Mouse (Mus musculus) embryonic facial prominence, embryonic 13.5 days (tissue): Measurements from ENCODE around the gene Ppp6r1. TPM values are rescaled to one million over a fixed set of nuclear protein-coding genes. Genes with fewer than 3 reads are reported as not detected.

Experiments
- ATAC-seq: fragments of 200-750 bp; cut with Nextera tagmentation; 2 replicates; pipeline ENCODE4 v1.8.0; 2017; ENCODE audit warnings: low read depth; ENCODE audit not compliant: insufficient number of reproducible peaks, insufficient read depth, low FRiP score, low TSS enrichment
- H3K27ac ChIP-seq: fragments of 300-500 bp; sonication (generic); 2 replicates; pipeline ENCODE4 v1.5.1; 2015; ENCODE audit warnings: moderate library complexity, mild to moderate bottlenecking, inconsistent platforms
- H3K27me3 ChIP-seq: fragments of 300-500 bp; sonication (generic); 2 replicates; pipeline ENCODE4 v1.6.1; 2015; ENCODE audit warnings: mild to moderate bottlenecking, inconsistent platforms
- H3K36me3 ChIP-seq: fragments of 300-500 bp; sonication (generic); 2 replicates; pipeline ENCODE4 v1.6.1; 2015; ENCODE audit warnings: mild to moderate bottlenecking, inconsistent platforms
- H3K4me1 ChIP-seq: fragments of 300-500 bp; sonication (generic); 2 replicates; pipeline ENCODE4 v1.6.1; 2015; ENCODE audit warnings: inconsistent platforms
- H3K4me2 ChIP-seq: fragments of 300-500 bp; sonication (generic); 2 replicates; pipeline ENCODE4 v1.6.1; 2015; ENCODE audit warnings: moderate library complexity, mild to moderate bottlenecking, inconsistent platforms
- H3K4me3 ChIP-seq: fragments of 300-500 bp; sonication (generic); 2 replicates; pipeline ENCODE4 v1.5.1; 2015; ENCODE audit warnings: mild to moderate bottlenecking, inconsistent platforms
- H3K9ac ChIP-seq: fragments of 300-500 bp; sonication (generic); 2 replicates; pipeline ENCODE4 v1.6.1; 2015; ENCODE audit warnings: mild to moderate bottlenecking, inconsistent platforms
- H3K9me3 ChIP-seq: fragments of 300-500 bp; sonication (generic); 2 replicates; pipeline ENCODE4 v1.6.1; 2016; ENCODE audit warnings: inconsistent platforms
- WGBS: fragments of 180-500 bp; shearing (Covaris S2); methylation state at CpG from one replicate; pipeline ENCODE4 v1.1.7; 2015; ENCODE audit warnings: mixed read lengths; 5-methylcytosine and 5-hydroxymethylcytosine counted together
- polyA plus RNA-seq: library from polyadenylated mRNA; unstranded; fragments of >200 nt; fragmentation: Nextera tagmentation; extraction: Ambion mirVana; gene quantifications from 2 replicates; pipeline ENCODE4 v1.2.1, GENCODE M21; 2015

Gene Ppp6r1
- polyA plus RNA-seq, 1 experiment from 2014 or later, result 14.1 TPM

- H3K9ac ChIP-seq, result no peak overlapping the region
- peaks cover 99% of the 10 kb centered on the region for H3K36me3 ChIP-seq
- H3K27ac ChIP-seq, result no peak overlapping the region
- H3K4me3 ChIP-seq, result no peak overlapping the region
- H3K9me3 ChIP-seq, result no peaks in the 10 kb centered on the region
- H3K4me1 ChIP-seq, result no peaks in the 10 kb centered on the region
- WGBS, result 75% methylated on average over 11 of the region's 11 CpGs
- H3K27me3 ChIP-seq, result no peaks in the 10 kb centered on the region
- no peak for ATAC-seq
- H3K4me2 ChIP-seq, result no peak overlapping the region
Measured at GRCm38 (mm10) chr7:4641155-4641554, 17.7 kb downstream of the Ppp6r1 start.

GRCm38 (mm10) chr7:4636179-4636578 lies 22.6 kb downstream of the Ppp6r1 start:
- 82% methylated on average over 4 of the region's 4 CpGs for WGBS
- H3K9ac ChIP-seq, result no peak overlapping the region
- no peak for ATAC-seq
- no peak overlapping the region for H3K27ac ChIP-seq
- peaks cover 93% of the 10 kb centered on the region for H3K36me3 ChIP-seq
- H3K4me3 ChIP-seq, result no peak overlapping the region
- no peaks in the 10 kb centered on the region for H3K4me1 ChIP-seq
- no peak overlapping the region for H3K4me2 ChIP-seq
- H3K9me3 ChIP-seq, result no peaks in the 10 kb centered on the region
- H3K27me3 ChIP-seq, result no peaks in the 10 kb centered on the region

GRCm38 (mm10) chr7:4631031-4631430 lies 27.8 kb downstream of the Ppp6r1 start, which contains the start of gene Tmem86b:
Gene Tmem86b (minus strand): TSS chr7:4631422.
- no peak within 1 kb of the TSS for H3K9ac ChIP-seq
- peaks cover 77% of the 10 kb centered on the region for H3K36me3 ChIP-seq
- no peak within 1 kb of the TSS for H3K4me3 ChIP-seq
- H3K9me3 ChIP-seq, result no peaks in the 10 kb centered on the region
- ATAC-seq, result no peak
- H3K27ac ChIP-seq, result no peak within 1 kb of the TSS
- WGBS, result 95% methylated on average over 4 of the region's 4 CpGs
- no peaks in the 10 kb centered on the region for H3K27me3 ChIP-seq
- H3K4me1 ChIP-seq, result no peaks in the 10 kb centered on the region
- H3K4me2 ChIP-seq, result no peak within 1 kb of the TSS

GRCm38 (mm10) chr7:4630198-4630597 lies 28.6 kb downstream of the Ppp6r1 start:
- Histone ChIP-seq H3K36me3 (peaks cover 70% of the 10 kb centered on the region), H3K4me3 (no peak overlapping the region), H3K4me1 (no peaks in the 10 kb centered on the region), H3K4me2 (no peak overlapping the region), H3K27ac (no peak overlapping the region), H3K27me3 (no peaks in the 10 kb centered on the region), H3K9ac (no peak overlapping the region), H3K9me3 (no peaks in the 10 kb centered on the region)
- 96% methylated on average over 1 of the region's 1 CpGs for WGBS
- no peak for ATAC-seq

GRCm38 (mm10) chr7:4629586-4629985 lies 29.2 kb downstream of the Ppp6r1 start:
- H3K27ac ChIP-seq, result no peak overlapping the region
- ATAC-seq, result no peak
- H3K36me3 ChIP-seq, result peaks cover 66% of the 10 kb centered on the region
- no peaks in the 10 kb centered on the region for H3K4me1 ChIP-seq
- no peak overlapping the region for H3K9ac ChIP-seq
- H3K4me3 ChIP-seq, result no peak overlapping the region
- no peaks in the 10 kb centered on the region for H3K9me3 ChIP-seq
- 92% methylated on average over 5 of the region's 5 CpGs for WGBS
- H3K4me2 ChIP-seq, result no peak overlapping the region
- H3K27me3 ChIP-seq, result no peaks in the 10 kb centered on the region

GRCm38 (mm10) chr7:4625928-4626327 lies 32.9 kb downstream of the Ppp6r1 start:
- H3K4me3 ChIP-seq, result no peak overlapping the region
- no peak overlapping the region for H3K27ac ChIP-seq
- no peaks in the 10 kb centered on the region for H3K27me3 ChIP-seq
- no peak overlapping the region for H3K4me2 ChIP-seq
- ATAC-seq, result no peak
- H3K9ac ChIP-seq, result no peak overlapping the region
- peaks cover 32% of the 10 kb centered on the region for H3K36me3 ChIP-seq
- H3K4me1 ChIP-seq, result no peaks in the 10 kb centered on the region
- 91% methylated on average over 2 of the region's 2 CpGs for WGBS
- H3K9me3 ChIP-seq, result no peaks in the 10 kb centered on the region

GRCm38 (mm10) chr7:4624343-4624742 lies 34.5 kb downstream of the Ppp6r1 start:
- no peaks in the 10 kb centered on the region for H3K27me3 ChIP-seq
- 53% methylated on average over 1 of the region's 1 CpGs for WGBS
- H3K4me2 ChIP-seq, result no peak overlapping the region
- peaks cover 16% of the 10 kb centered on the region for H3K36me3 ChIP-seq
- no peak overlapping the region for H3K9ac ChIP-seq
- no peaks in the 10 kb centered on the region for H3K9me3 ChIP-seq
- H3K27ac ChIP-seq, result no peak overlapping the region
- ATAC-seq, result no peak
- H3K4me1 ChIP-seq, result no peaks in the 10 kb centered on the region
- no peak overlapping the region for H3K4me3 ChIP-seq

- Histone ChIP-seq H3K4me3 (no peak overlapping the region), H3K27ac (no peak overlapping the region), H3K36me3 (peaks cover 9% of the 10 kb centered on the region), H3K4me1 (no peaks in the 10 kb centered on the region), H3K9ac (no peak overlapping the region), H3K9me3 (no peaks in the 10 kb centered on the region), H3K4me2 (no peak overlapping the region), H3K27me3 (no peaks in the 10 kb centered on the region)
- no peak for ATAC-seq
- 32% methylated on average over 4 of the region's 4 CpGs for WGBS
Measured at GRCm38 (mm10) chr7:4623544-4624189, 35.2 kb downstream of the Ppp6r1 start.

- Histone ChIP-seq H3K4me2 (no peak overlapping the region), H3K4me1 (no peaks in the 10 kb centered on the region), H3K27ac (no peak overlapping the region), H3K36me3 (no peaks in the 10 kb centered on the region), H3K4me3 (no peak overlapping the region), H3K9me3 (no peaks in the 10 kb centered on the region), H3K9ac (no peak overlapping the region), H3K27me3 (no peaks in the 10 kb centered on the region)
- WGBS, result 28% methylated on average over 1 of the region's 1 CpGs
- no peak for ATAC-seq
Measured at GRCm38 (mm10) chr7:4619979-4620378, 38.8 kb downstream of the Ppp6r1 start.

GRCm38 (mm10) chr7:4613740-4614403 lies 44.9 kb downstream of the Ppp6r1 start:
- no peaks in the 10 kb centered on the region for H3K4me1 ChIP-seq

GRCm38 (mm10) chr7:4612956-4613355 lies 45.9 kb downstream of the Ppp6r1 start:
- no peak for ATAC-seq
- no peaks in the 10 kb centered on the region for H3K9me3 ChIP-seq
- WGBS, result 65% methylated on average over 1 of the region's 1 CpGs
- no peaks in the 10 kb centered on the region for H3K27me3 ChIP-seq
- H3K4me3 ChIP-seq, result no peak overlapping the region
- H3K27ac ChIP-seq, result no peak overlapping the region
- no peak overlapping the region for H3K9ac ChIP-seq
- H3K4me1 ChIP-seq, result no peaks in the 10 kb centered on the region
- no peaks in the 10 kb centered on the region for H3K36me3 ChIP-seq
- H3K4me2 ChIP-seq, result no peak overlapping the region

More at GRCm38 (mm10) chr7:4613740-4614403, 44.9 kb downstream of the Ppp6r1 start:
- Histone ChIP-seq H3K9ac (no peak overlapping the region), H3K4me3 (no peak overlapping the region), H3K9me3 (no peaks in the 10 kb centered on the region), H3K27ac (no peak overlapping the region), H3K36me3 (no peaks in the 10 kb centered on the region), H3K27me3 (no peaks in the 10 kb centered on the region), H3K4me2 (no peak overlapping the region)
- 80% methylated on average over 14 of the region's 14 CpGs for WGBS
- no peak for ATAC-seq

GRCm38 (mm10) chr7:4612386-4612785 lies 46.4 kb downstream of the Ppp6r1 start:
- 71% methylated on average over 8 of the region's 8 CpGs for WGBS
- H3K4me3 ChIP-seq, result no peak overlapping the region
- no peak for ATAC-seq
- no peak overlapping the region for H3K9ac ChIP-seq
- no peaks in the 10 kb centered on the region for H3K9me3 ChIP-seq
- no peaks in the 10 kb centered on the region for H3K27me3 ChIP-seq
- no peak overlapping the region for H3K27ac ChIP-seq
- H3K4me1 ChIP-seq, result no peaks in the 10 kb centered on the region
- H3K36me3 ChIP-seq, result no peaks in the 10 kb centered on the region
- no peak overlapping the region for H3K4me2 ChIP-seq
